Mouse (Mus musculus) myocyte (in vitro differentiated cells): ENCODE results near the gene 2210010C04Rik. TPM values are rescaled to one million over a fixed set of nuclear protein-coding genes. Genes with fewer than 3 reads are reported as not detected.
"Not testable (repeated sequence)": the region's sequence is repeated elsewhere in the genome, so short reads cannot be mapped to it uniquely, and the experiment has no call there.

ENCODE experiments used
- H3K27me3 ChIP-seq: one replicate; pipeline ENCODE4 v1.6.1; 2011; ENCODE audit not compliant: control insufficient read depth, insufficient read depth, insufficient read length
- H3K36me3 ChIP-seq: one replicate; pipeline ENCODE4 v1.6.1; 2011; ENCODE audit not compliant: control insufficient read depth, insufficient read depth
- H3K4me2 ChIP-seq: one replicate; pipeline ENCODE4 v1.6.1; 2011; ENCODE audit warnings: low read depth, control low read depth
- H3K4me3 ChIP-seq: one replicate; pipeline ENCODE4 v1.5.1; 2011; ENCODE audit warnings: mild to moderate bottlenecking, control low read depth, moderate library complexity
- H3K79me2 ChIP-seq: one replicate; pipeline ENCODE4 v1.6.1; 2011; ENCODE audit not compliant: control insufficient read depth, insufficient read depth
- H3ac ChIP-seq: one replicate; pipeline ENCODE4 v1.6.1; 2011; ENCODE audit not compliant: control insufficient read depth, insufficient read length
- CEBPB ChIP-seq: IDR thresholded peaks from 2 replicates; pipeline ENCODE4 v1.6.1; 2011; ENCODE audit warnings: mild to moderate bottlenecking, moderate library complexity; ENCODE audit not compliant: poor library complexity, insufficient read depth, severe bottlenecking
- E2F4 ChIP-seq: IDR thresholded peaks from one replicate; pipeline ENCODE4 v1.6.1; 2011; ENCODE audit warnings: mild to moderate bottlenecking, control low read depth, moderate library complexity; ENCODE audit not compliant: insufficient read depth
- MAX ChIP-seq: IDR thresholded peaks from one replicate; pipeline ENCODE4 v1.6.1; 2011; ENCODE audit warnings: low read depth, mild to moderate bottlenecking, control low read depth
- MYOD1 ChIP-seq, 3 experiments: IDR thresholded peaks; one replicate each; pipeline ENCODE4 v1.6.1; 2011; ENCODE audit warnings: control low read depth in 2 of 3, low read depth in 2 of 3, mild to moderate bottlenecking in 2 of 3, moderate library complexity in 1 of 3; ENCODE audit not compliant: insufficient read length in 2 of 3, control insufficient read depth in 1 of 3
- MYOG ChIP-seq, 3 experiments: IDR thresholded peaks; one replicate each; pipeline ENCODE4 v1.6.1; 2011; ENCODE audit warnings: control low read depth in 2 of 3, low read depth in 2 of 3, mild to moderate bottlenecking in 2 of 3; ENCODE audit not compliant: insufficient read length in 2 of 3, control insufficient read depth in 1 of 3, insufficient read depth in 1 of 3
- POLR2A ChIP-seq: IDR thresholded peaks from one replicate; pipeline ENCODE4 v1.6.1; 2011; ENCODE audit warnings: low read depth, mild to moderate bottlenecking, control low read depth, moderate library complexity; ENCODE audit not compliant: insufficient read length
- POLR2AphosphoS2 ChIP-seq: IDR thresholded peaks from one replicate; pipeline ENCODE4 v1.6.1; 2011; ENCODE audit warnings: low read depth, control low read depth; ENCODE audit not compliant: insufficient read length
- REST ChIP-seq: IDR thresholded peaks from one replicate; pipeline ENCODE4 v1.6.1; 2011; ENCODE audit warnings: mild to moderate bottlenecking, control low read depth, moderate library complexity; ENCODE audit not compliant: insufficient read depth, insufficient read length
- SRF ChIP-seq: IDR thresholded peaks from one replicate; pipeline ENCODE4 v1.6.1; 2011; ENCODE audit warnings: low read depth; ENCODE audit not compliant: control insufficient read depth, insufficient read length
- TCF12 ChIP-seq: IDR thresholded peaks from one replicate; pipeline ENCODE4 v1.6.1; 2011; ENCODE audit warnings: mild to moderate bottlenecking, control low read depth; ENCODE audit not compliant: poor library complexity, insufficient read depth, severe bottlenecking
- TCF3 ChIP-seq: IDR thresholded peaks from one replicate; pipeline ENCODE4 v1.6.1; 2011; ENCODE audit warnings: low read depth, control low read depth; ENCODE audit not compliant: insufficient read length
- USF1 ChIP-seq: IDR thresholded peaks from one replicate; pipeline ENCODE4 v1.6.1; 2011; ENCODE audit warnings: low read depth, mild to moderate bottlenecking, control low read depth, moderate library complexity
- polyA plus RNA-seq: library from polyadenylated mRNA; unstranded; fragments of >200 nt; fragmentation: generic; extraction: Trizol; gene quantifications from one replicate; pipeline ENCODE4 v1.2.1, GENCODE M21; 2012; ENCODE audit warnings: missing spikeins

2210010C04Rik gene
- polyA plus RNA-seq, 1 experiment: 0.10 TPM

DNA sequence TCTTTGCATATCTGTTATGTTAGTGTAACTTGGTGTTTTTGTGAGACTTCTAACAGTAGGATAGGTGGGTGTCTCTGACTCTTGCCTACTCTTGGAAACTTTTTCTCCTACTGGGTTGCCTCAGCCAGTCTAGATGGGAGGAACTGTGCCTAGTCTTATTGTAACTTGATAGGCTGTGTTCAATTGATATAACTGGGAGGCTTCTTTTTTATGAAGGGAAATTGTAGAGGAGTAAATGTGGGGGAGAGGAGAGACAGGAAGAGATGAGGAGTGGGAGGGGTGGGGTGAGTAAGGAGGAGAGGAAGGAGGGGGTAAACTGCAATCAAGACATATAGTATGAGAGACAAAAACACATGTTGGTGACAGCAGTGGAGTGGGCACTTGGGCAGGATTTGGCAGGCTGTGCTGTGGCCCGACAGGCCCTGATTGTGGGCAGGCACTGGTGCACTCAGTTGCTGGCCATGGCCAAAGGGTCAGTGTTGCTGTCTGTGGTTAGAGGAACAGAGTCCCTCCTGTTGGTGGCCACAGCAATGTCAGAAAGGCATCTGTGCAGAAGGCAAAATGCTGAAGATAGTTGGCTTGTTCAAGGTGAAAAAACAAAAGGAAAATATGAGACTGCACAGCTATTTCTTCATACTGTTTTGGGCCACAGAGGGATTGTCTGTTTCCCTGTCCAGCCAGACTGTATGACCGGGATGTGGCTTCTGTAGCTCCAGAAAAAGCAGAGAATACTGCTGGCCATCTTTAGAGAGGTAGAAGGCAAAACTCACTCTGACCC, 9.2 kb downstream of the 2210010C04Rik start:
- TF ChIP-seq SRF (no peak), TCF12 (no peak), E2F4 (no peak), POLR2AphosphoS2 (no peak), MAX (no peak), MYOG (IDR thresholded peaks at IDR 0.05; ENCODE audit: control insufficient read depth in 1 of 3, insufficient read depth in 1 of 3, insufficient read length in 2 of 3, low read depth in 2 of 3) (peak in 2 of 3 experiments; percentile 89 to 95), CEBPB (no peak), REST (no peak), POLR2A (peak; percentile 67), USF1 (no peak), MYOD1 (IDR thresholded peaks at IDR 0.05; ENCODE audit: control insufficient read depth in 1 of 3, insufficient read length in 2 of 3, low read depth in 2 of 3) (peak in 2 of 3 experiments; percentile 87 to 96), TCF3 (no peak)
- Histone ChIP-seq H3K4me2 (peak overlapping the region; percentile 68), H3ac (no peak overlapping the region), H3K79me2 (no peaks in the 10 kb centered on the region), H3K4me3 (no peak overlapping the region), H3K36me3 (no peaks in the 10 kb centered on the region), H3K27me3 (no peaks in the 10 kb centered on the region)

DNA sequence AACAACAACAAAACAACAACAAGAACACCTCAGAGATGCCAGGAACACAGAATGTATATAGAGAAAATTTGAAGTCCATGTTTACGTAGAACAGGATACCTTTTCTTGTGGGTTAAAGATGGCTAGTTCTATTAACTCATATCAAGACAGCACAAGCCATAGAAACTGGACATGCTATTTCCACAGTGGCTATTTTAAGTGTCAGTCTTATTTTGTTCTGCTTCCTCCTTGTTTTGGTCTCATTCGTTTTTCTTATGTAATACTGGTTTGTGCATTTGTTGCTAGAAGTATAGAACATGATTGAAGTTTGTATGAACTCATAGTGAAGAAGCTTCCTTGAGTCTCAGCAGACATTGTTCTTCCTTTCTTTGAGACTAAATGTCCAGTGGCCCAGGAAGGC, 16.2 kb downstream of the 2210010C04Rik start:
- Histone ChIP-seq H3K36me3 (no peaks in the 10 kb centered on the region), H3K27me3 (no peaks in the 10 kb centered on the region), H3K4me3 (no peak overlapping the region), H3K79me2 (no peaks in the 10 kb centered on the region), H3ac (no peak overlapping the region), H3K4me2 (no peak overlapping the region)
- TF ChIP-seq SRF: no peak
- no peak for TF ChIP-seq TCF12
- no peak for TF ChIP-seq MYOG (IDR thresholded peaks at IDR 0.05; ENCODE audit: control insufficient read depth in 1 of 3, insufficient read depth in 1 of 3, insufficient read length in 2 of 3, low read depth in 2 of 3)
- TF ChIP-seq POLR2A: no peak
- TF ChIP-seq USF1: no peak

DNA sequence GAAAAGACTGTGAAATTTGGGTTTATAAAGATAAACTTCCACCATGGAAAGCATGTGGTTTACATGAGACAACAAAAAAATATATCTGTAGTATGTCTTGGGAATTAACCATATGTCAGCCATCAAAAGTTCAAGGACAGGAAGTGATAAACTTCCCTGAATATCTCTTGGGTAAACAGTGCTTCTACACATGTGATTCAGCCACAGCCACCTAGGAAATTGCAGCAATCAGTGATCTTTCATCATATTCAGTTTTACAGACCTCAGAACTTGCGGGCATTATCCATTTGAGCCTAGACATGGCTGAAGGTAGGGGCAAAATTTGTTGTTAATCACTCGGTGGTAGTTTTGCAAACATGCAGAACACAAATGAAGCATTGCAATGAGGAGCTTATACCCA, 16.7 kb downstream of the 2210010C04Rik start:
- H3K4me3 ChIP-seq: no peak overlapping the region
- H3K79me2 ChIP-seq: no peaks in the 10 kb centered on the region
- TF ChIP-seq CEBPB (peak; percentile 36; the same call in 1 of the 2 replicates), TCF12 (no peak)
- no peak overlapping the region for H3ac ChIP-seq
- no peaks in the 10 kb centered on the region for H3K36me3 ChIP-seq
- no peak overlapping the region for H3K4me2 ChIP-seq
- H3K27me3 ChIP-seq: no peaks in the 10 kb centered on the region

DNA sequence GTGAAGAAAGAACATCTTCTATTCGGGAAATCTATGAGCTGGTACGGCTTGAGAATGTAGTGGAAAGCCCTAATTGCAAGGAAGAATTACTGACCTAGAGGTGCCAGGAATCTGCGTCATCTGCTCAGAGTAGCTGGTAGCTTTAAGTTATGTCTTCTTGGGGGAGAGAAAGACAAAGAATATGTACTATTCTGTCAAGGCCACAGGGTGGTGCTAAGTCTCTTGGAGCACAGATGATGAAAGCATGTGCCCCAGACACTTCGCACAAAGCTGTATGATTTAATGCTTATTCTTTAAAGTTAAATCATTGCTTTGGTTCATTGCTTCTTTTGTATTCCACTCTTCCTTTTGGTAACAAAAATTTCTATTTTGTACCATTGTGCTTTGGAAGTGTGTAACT, 20.2 kb downstream of the 2210010C04Rik start:
- Histone ChIP-seq H3ac (no peak overlapping the region), H3K4me2 (no peak overlapping the region), H3K4me3 (no peak overlapping the region), H3K36me3 (no peaks in the 10 kb centered on the region), H3K79me2 (no peaks in the 10 kb centered on the region), H3K27me3 (no peaks in the 10 kb centered on the region)
- TF ChIP-seq MAX: peak; percentile 31
- no peak for TF ChIP-seq POLR2AphosphoS2

DNA sequence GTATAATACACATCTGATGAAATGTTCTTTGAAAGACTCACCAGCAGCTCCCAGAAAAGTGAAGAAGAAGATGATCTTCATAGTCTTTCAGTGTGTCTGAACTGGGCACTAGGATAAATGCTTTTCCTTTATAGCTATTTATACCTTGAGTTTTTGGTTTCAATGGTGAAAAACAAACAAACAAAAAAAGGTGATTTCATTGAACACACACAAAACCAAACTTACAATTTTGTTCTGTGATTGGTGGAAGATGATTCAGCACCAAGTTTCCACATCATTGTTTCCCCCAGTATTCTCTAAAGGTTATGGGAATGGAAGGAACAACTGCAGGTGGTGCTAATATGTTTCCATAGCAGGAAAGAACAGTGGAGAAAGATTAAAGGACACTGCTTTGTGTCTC, 35.9 kb downstream of the 2210010C04Rik start, which contains the start of gene Gm2663:
Gene Gm2663 (minus strand): TSS at position 101 of the 400 bp plus-strand sequence.
- H3ac ChIP-seq, H3K36me3 ChIP-seq, H3K4me3 ChIP-seq, H3K4me2 ChIP-seq, H3K27me3 ChIP-seq, H3K79me2 ChIP-seq: not testable (repeated sequence)

Other genes starting within 250 kb of the 2210010C04Rik start
- gene Moxd2, start 148.0 kb downstream of the 2210010C04Rik start, polyA plus RNA-seq: not detected
- gene Prss58, start 135.1 kb downstream of the 2210010C04Rik start, polyA plus RNA-seq: not detected
- gene 1700074P13Rik, start 95.0 kb downstream of the 2210010C04Rik start, polyA plus RNA-seq: not detected
- gene Gm4744, start 83.6 kb downstream of the 2210010C04Rik start, polyA plus RNA-seq: not detected
- gene 1810009J06Rik, start 70.8 kb downstream of the 2210010C04Rik start, polyA plus RNA-seq: not detected
- not detected for gene Gm2663, start 36.0 kb downstream of the 2210010C04Rik start, polyA plus RNA-seq